Mouse (Mus musculus) C2C12 (cell line): ENCODE measurements around the gene Sh3gl3.

Experiments used
- CTCF ChIP-seq: IDR thresholded peaks from one replicate; pipeline ENCODE4 v1.5.1; 2011; ENCODE audit not compliant: control insufficient read depth, insufficient read depth, insufficient read length
- USF1 ChIP-seq: IDR thresholded peaks from one replicate; pipeline ENCODE4 v1.6.1; 2011; ENCODE audit warnings: low read depth, mild to moderate bottlenecking, control low read depth, moderate library complexity

- TF ChIP-seq CTCF = no peak
- no peak for TF ChIP-seq USF1
These were observed 3.7 kb downstream of the Sh3gl3 start for GRCm38 (mm10) chr7:82177336-82177735.
